Mouse (Mus musculus): Measurements from ENCODE around the gene Rnase12.

DNA sequence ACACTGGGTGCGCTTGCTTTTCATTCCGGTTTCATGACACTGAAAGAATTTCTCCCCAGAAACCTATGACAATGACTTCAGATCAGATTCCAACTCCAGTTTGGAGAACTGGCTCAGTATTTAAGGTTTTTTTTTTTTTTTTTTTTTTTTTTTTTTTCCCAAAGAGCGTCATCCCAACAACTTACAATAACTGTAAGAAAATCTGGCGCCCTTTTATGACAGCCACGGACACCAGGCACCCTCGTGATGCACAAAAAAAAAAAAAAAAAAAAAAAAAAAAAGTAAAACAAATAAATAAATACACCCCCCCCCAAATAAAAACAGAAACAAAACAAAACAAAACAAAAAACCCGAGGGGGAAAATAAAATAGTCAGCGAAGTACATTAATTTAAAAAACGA lies 30.3 kb upstream of the Rnase12 start:
- TF ChIP-seq GATA1 (IDR thresholded peaks at IDR 0.05; ENCODE audit: borderline replicate concordance, low read length) (no peak), FLI1 (IDR thresholded peaks at IDR 0.05; ENCODE audit: low read length) (no peak)
